Mouse (Mus musculus) brain, adult 2 months (tissue): ENCODE data around the gene Gm13420.

Experiments used
- DNase-seq: peaks from one replicate; pipeline ENCODE4 v3.0.0; 2011; ENCODE audit warnings: low read depth, low spot score

Gene Gm13420

GRCm38 (mm10) chr2:29702189-29702588, 49.3 kb downstream of the Gm13420 start:
- no peak for DNase-seq

- DNase-seq: peak; percentile 39
These were observed 50.1 kb downstream of the Gm13420 start for GRCm38 (mm10) chr2:29701393-29701792.

GRCm38 (mm10) chr2:29700898-29701297, 50.6 kb downstream of the Gm13420 start:
- peak; percentile 61 for DNase-seq

DNA sequence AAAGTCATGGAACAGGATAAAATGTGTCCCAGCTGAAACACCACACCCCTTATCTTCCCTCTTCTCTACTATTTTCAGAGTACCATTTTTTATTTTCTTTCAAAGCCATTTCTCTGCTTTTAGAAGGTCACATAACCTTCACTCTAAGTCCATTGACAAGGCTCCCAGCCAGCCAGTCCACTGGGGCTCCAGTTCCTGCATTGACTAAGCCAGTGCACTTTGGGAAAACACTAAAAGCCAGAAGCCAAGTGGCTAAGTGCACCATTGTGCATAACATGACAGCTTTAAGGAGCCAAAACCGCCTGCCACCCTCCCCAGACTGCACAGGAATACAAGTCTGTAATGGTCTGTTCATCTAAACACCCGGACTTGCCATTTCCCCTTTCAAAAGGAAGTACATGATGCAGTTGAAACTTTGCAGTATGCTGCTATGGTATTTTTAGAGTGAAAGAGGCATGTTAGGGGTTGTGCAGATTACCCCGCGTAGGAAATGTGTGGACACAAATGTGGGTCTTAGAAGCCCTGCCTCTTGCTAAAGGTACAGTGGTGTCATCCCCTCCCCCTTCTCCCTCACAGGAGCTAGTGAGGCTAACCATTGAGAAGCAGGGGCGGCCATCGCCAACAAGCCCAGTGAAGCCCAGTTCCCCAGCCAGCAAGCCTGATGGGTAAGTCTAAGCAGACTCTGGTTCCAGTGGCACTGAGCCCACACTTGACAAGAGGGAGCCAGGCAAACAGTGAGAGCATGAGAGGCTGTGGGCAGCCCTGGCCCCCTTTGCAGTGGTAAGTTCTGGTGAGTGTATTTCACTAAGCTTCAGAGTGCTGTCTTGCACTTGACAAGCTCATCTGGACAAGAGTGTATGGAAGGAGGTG, 52.8 kb downstream of the Gm13420 start:
- no peak for DNase-seq

DNA sequence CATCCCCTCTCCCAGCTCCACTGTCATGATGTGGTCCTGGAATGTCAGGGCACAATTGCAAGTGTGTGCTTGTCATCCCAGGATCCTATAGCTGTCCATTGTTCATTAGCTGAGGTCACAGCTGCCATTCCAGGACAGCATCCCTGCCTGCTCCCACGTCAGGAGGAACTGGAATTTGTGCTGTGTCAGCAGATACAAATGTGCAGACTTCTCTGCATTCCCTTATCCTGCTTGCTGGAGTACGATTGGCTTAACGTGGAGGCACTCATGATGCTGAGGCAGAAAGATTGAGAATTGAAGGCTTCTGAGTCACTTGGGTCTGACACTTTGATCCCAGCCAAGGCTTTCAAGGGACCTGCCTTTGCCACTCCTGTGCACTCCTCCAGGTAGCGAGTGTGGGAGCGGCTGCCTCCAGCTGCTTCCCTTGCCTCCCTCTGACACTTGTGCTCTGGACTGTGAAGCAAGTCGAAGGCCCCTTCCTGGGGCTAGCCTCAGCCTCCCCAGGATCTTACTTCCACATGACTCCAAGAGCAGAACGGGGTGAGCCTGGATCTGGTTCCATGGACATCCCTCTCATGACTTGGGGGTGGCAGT, 55.2 kb downstream of the Gm13420 start:
- no peak for DNase-seq
